Mouse (Mus musculus): ENCODE data around the gene Gm4181.
A peak's percentile ranks its signal among the peaks of the same experiment; 100 is the strongest.
"Not testable (repeated sequence)": the region's sequence is repeated elsewhere in the genome, so short reads cannot be mapped to it uniquely, and the experiment has no call there.

Gm4181 gene

GRCm38 (mm10) chr14:51635566-51635965 is at the start of gene Gm4181:
TSS of gene Gm4181 (minus strand) at chr14:51635666.
- not testable (repeated sequence) for DNase-seq

GRCm38 (mm10) chr14:51677269-51677668 is 41.8 kb upstream of the Gm4181 start:
- no peak for DNase-seq

- peak in 1 of 2 experiments; percentile 2 for DNase-seq
Measured at GRCm38 (mm10) chr14:51632426-51632825, 3.0 kb downstream of the Gm4181 start.

- no peak for DNase-seq
Measured at GRCm38 (mm10) chr14:51611210-51611609, 24.3 kb downstream of the Gm4181 start, which contains the start of gene Gm17078. TSS of gene Gm17078 (minus strand) at chr14:51611310.

- not testable (repeated sequence) for DNase-seq
Measured at GRCm38 (mm10) chr14:51592039-51592438, 43.4 kb downstream of the Gm4181 start, which contains the start of gene Gm17174. TSS of gene Gm17174 (minus strand) at chr14:51592139.
